Mouse (Mus musculus): ENCODE measurements around the gene Alkbh2.

DNA sequence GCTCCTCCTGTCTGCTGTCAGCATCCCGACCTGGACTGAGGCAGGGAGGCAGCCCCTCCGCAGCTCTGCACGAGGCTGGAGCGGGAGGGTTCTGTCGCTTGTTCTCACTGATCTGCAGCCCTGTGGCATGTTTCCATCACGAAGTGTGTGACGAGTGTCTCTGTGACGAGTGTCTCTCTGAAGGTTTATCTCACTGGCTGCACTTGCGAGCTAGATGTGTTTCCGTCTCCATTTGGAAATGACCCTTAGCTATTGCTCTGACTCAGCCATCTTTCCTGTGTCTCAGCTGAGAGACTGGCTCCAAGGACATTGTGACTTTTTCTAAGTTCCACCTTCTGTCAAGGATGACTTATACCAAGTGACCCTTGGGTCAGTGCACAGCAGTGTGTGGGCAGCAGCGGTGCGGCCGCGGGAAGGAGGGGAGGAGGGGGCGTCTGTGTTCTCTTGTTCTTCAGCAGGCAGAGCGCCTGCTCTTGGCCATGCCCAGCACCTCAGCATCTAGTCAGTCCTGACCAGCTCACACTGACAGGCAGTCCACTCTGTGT is 21.6 kb downstream of the Alkbh2 start:
- TF ChIP-seq RAD21 (IDR thresholded peaks at IDR 0.05; ENCODE audit: low read depth, low read length): no peak
- no peak for TF ChIP-seq ZMIZ1 (IDR thresholded peaks at IDR 0.05; ENCODE audit: low read depth, low read length)
- no peak for TF ChIP-seq USF1 (IDR thresholded peaks at IDR 0.05; ENCODE audit: low read depth, low read length)
- no peak for TF ChIP-seq CHD1 (IDR thresholded peaks at IDR 0.05; ENCODE audit: low read depth, low read length)
- TF ChIP-seq MAFK (IDR thresholded peaks at IDR 0.05; ENCODE audit: borderline replicate concordance, low read depth, low read length): no peak
- no peak for TF ChIP-seq CHD2 (IDR thresholded peaks at IDR 0.05; ENCODE audit: low read length)
- TF ChIP-seq MYC (IDR thresholded peaks at IDR 0.05; ENCODE audit: low read depth, low read length): no peak
- no peak for TF ChIP-seq POLR2A (IDR thresholded peaks at IDR 0.05; ENCODE audit: control insufficient read depth in 1 of 2, insufficient read depth in 1 of 2, low read depth in 1 of 2, low read length in 2 of 2, poor library complexity in 1 of 2)
- TF ChIP-seq ZNF384 (IDR thresholded peaks at IDR 0.05; ENCODE audit: low read depth, low read length): no peak
- TF ChIP-seq GATA1 (IDR thresholded peaks at IDR 0.05; ENCODE audit: low read depth, low read length): no peak
- no peak for TF ChIP-seq CTCF (IDR thresholded peaks at IDR 0.05 in 2 of 3, conservative IDR thresholded peaks at IDR 0.05 in 1 of 3; ENCODE audit: control insufficient read depth in 1 of 3, insufficient read depth in 1 of 3, low read depth in 2 of 3, low read length in 3 of 3, poor library complexity in 1 of 3, severe bottlenecking in 1 of 3)
- TF ChIP-seq MAZ (IDR thresholded peaks at IDR 0.05; ENCODE audit: low read depth, low read length): no peak
- no peak for TF ChIP-seq HCFC1 (IDR thresholded peaks at IDR 0.05; ENCODE audit: low read depth, low read length)

Data from MEL (cell line).